Mouse (Mus musculus) olfactory bulb, adult 2 months (tissue): ENCODE results near the gene Fbxl14.

ENCODE experiments used
- CTCF ChIP-seq: fragments of 200-500 bp; IDR thresholded peaks from 2 replicates; pipeline ENCODE4 v1.5.1; 2012; ENCODE audit warnings: low read depth, mild to moderate bottlenecking, low read length, moderate library complexity; ENCODE audit not compliant: insufficient read depth
- POLR2A ChIP-seq: fragments of 200-500 bp; IDR thresholded peaks from 2 replicates; pipeline ENCODE4 v1.6.1; 2012; ENCODE audit warnings: mild to moderate bottlenecking, low read depth, low read length, moderate library complexity; ENCODE audit not compliant: insufficient read depth

DNA sequence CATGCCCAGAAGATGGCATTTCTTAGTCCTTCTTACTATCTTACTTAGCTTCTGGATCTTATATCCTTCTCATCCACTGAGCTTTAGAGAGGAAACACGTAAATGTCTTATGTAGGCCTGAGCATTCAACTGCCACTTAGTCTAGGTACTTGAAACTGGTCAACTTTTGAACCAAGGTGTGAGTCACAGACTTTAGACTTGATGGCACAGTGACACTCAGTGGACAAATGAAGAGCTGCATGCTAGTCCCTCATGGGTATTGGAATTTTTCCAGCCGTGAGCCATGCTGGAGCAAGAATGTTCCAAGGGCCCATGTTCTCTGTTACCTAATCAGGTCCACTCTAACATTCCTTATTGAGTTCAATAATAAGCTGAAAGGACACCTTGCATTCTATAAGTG, 49.0 kb upstream of the Fbxl14 start:
- TF ChIP-seq CTCF (no peak), POLR2A (no peak)
